Mouse (Mus musculus): ENCODE data around the gene Clca4a. TPM values are rescaled to one million over a fixed set of nuclear protein-coding genes. Genes with fewer than 3 reads are reported as not detected.

The Clca4a gene
- polyA plus RNA-seq (2015; fragmentation: Nextera tagmentation; extraction: Ambion mirVana): not detected in 2 replicates

- H3K27ac ChIP-seq: no peak within 1 kb of the TSS
- H3K4me1 ChIP-seq (replicated peaks): no peaks in the 10 kb centered on the region
- no peak within 1 kb of the TSS for H3K4me2 ChIP-seq
- H3K4me3 ChIP-seq: no peak within 1 kb of the TSS
- H3K36me3 ChIP-seq: no peaks in the 10 kb centered on the region
- H3K9me3 ChIP-seq: no peaks in the 10 kb centered on the region
- no peaks in the 10 kb centered on the region for H3K27me3 ChIP-seq
- no peak for ATAC-seq (ENCODE audit: low FRiP score)
- no peak within 1 kb of the TSS for H3K9ac ChIP-seq
These were observed at the start of gene Clca4a for GRCm38 (mm10) chr3:144974945-144975344. Gene Clca4a (minus strand): TSS chr3:144975045.

GRCm38 (mm10) chr3:145017807-145018206 is 43.0 kb upstream of the Clca4a start:
- Histone ChIP-seq H3K4me3 (no peak overlapping the region), H3K36me3 (no peaks in the 10 kb centered on the region), H3K4me1 (replicated peaks) (no peaks in the 10 kb centered on the region), H3K9ac (no peak overlapping the region), H3K27me3 (no peaks in the 10 kb centered on the region), H3K9me3 (no peaks in the 10 kb centered on the region), H3K4me2 (no peak overlapping the region), H3K27ac (no peak overlapping the region)
- WGBS: 49% methylated on average over 3 of the region's 3 CpGs
- ATAC-seq (ENCODE audit: low FRiP score): no peak

- no peak overlapping the region for H3K4me3 ChIP-seq
- no peak for ATAC-seq (ENCODE audit: low FRiP score)
- H3K27ac ChIP-seq: no peak overlapping the region
- no peaks in the 10 kb centered on the region for H3K36me3 ChIP-seq
- no peak overlapping the region for H3K4me2 ChIP-seq
- H3K9me3 ChIP-seq: no peaks in the 10 kb centered on the region
- H3K9ac ChIP-seq: no peak overlapping the region
- WGBS: 36% methylated on average over 5 of the region's 5 CpGs
- H3K27me3 ChIP-seq: no peaks in the 10 kb centered on the region
- H3K4me1 ChIP-seq (replicated peaks): no peaks in the 10 kb centered on the region
These were observed 29.6 kb upstream of the Clca4a start for GRCm38 (mm10) chr3:145004422-145004821.

- no peaks in the 10 kb centered on the region for H3K9me3 ChIP-seq
- H3K4me2 ChIP-seq: no peak overlapping the region
- no peak overlapping the region for H3K4me3 ChIP-seq
- ATAC-seq (ENCODE audit: low FRiP score): no peak
- H3K4me1 ChIP-seq (replicated peaks): no peaks in the 10 kb centered on the region
- no peak overlapping the region for H3K27ac ChIP-seq
- H3K27me3 ChIP-seq: no peaks in the 10 kb centered on the region
- 81% methylated on average over 1 of the region's 1 CpGs for WGBS
- no peak overlapping the region for H3K9ac ChIP-seq
- H3K36me3 ChIP-seq: no peaks in the 10 kb centered on the region
These were observed 26.1 kb upstream of the Clca4a start for GRCm38 (mm10) chr3:145000912-145001311.

GRCm38 (mm10) chr3:144993055-144993454 is 18.2 kb upstream of the Clca4a start:
- Histone ChIP-seq H3K27ac (no peak overlapping the region), H3K27me3 (no peaks in the 10 kb centered on the region), H3K9me3 (no peaks in the 10 kb centered on the region), H3K9ac (no peak overlapping the region), H3K4me3 (no peak overlapping the region), H3K36me3 (no peaks in the 10 kb centered on the region), H3K4me1 (replicated peaks) (no peaks in the 10 kb centered on the region), H3K4me2 (no peak overlapping the region)
- 90% methylated on average over 5 of the region's 5 CpGs for WGBS
- ATAC-seq (ENCODE audit: low FRiP score): no peak

- Histone ChIP-seq H3K4me1 (replicated peaks) (no peaks in the 10 kb centered on the region), H3K27ac (no peak overlapping the region), H3K4me3 (no peak overlapping the region), H3K36me3 (no peaks in the 10 kb centered on the region), H3K4me2 (no peak overlapping the region), H3K9me3 (no peaks in the 10 kb centered on the region), H3K27me3 (no peaks in the 10 kb centered on the region), H3K9ac (no peak overlapping the region)
- ATAC-seq (ENCODE audit: low FRiP score): no peak
These were observed 17.8 kb upstream of the Clca4a start for GRCm38 (mm10) chr3:144992618-144993017.

GRCm38 (mm10) chr3:144985890-144986289 is 11.0 kb upstream of the Clca4a start:
- no peak for ATAC-seq (ENCODE audit: low FRiP score)
- Histone ChIP-seq H3K9me3 (no peaks in the 10 kb centered on the region), H3K27ac (no peak overlapping the region), H3K9ac (no peak overlapping the region), H3K4me2 (no peak overlapping the region), H3K27me3 (no peaks in the 10 kb centered on the region), H3K4me1 (replicated peaks) (no peaks in the 10 kb centered on the region), H3K4me3 (no peak overlapping the region), H3K36me3 (no peaks in the 10 kb centered on the region)
- 84% methylated on average over 5 of the region's 5 CpGs for WGBS

- Histone ChIP-seq H3K9me3 (no peaks in the 10 kb centered on the region), H3K9ac (no peak overlapping the region), H3K27me3 (no peaks in the 10 kb centered on the region), H3K4me2 (no peak overlapping the region), H3K36me3 (no peaks in the 10 kb centered on the region), H3K4me1 (replicated peaks) (no peaks in the 10 kb centered on the region), H3K4me3 (no peak overlapping the region), H3K27ac (no peak overlapping the region)
- whole genome bisulfite sequencing: 90% methylated on average over 6 of the region's 6 CpGs
- no peak for ATAC-seq (ENCODE audit: low FRiP score)
These were observed 5.7 kb upstream of the Clca4a start for GRCm38 (mm10) chr3:144980551-144980950.

GRCm38 (mm10) chr3:144977631-144978030 is 2.8 kb upstream of the Clca4a start:
- Histone ChIP-seq H3K4me1 (replicated peaks) (no peaks in the 10 kb centered on the region), H3K9ac (no peak overlapping the region), H3K27ac (no peak overlapping the region), H3K36me3 (no peaks in the 10 kb centered on the region), H3K9me3 (no peaks in the 10 kb centered on the region), H3K27me3 (no peaks in the 10 kb centered on the region), H3K4me2 (no peak overlapping the region), H3K4me3 (no peak overlapping the region)
- 14% methylated on average over 4 of the region's 4 CpGs for WGBS
- ATAC-seq (ENCODE audit: low FRiP score): no peak

- Histone ChIP-seq H3K36me3 (no peaks in the 10 kb centered on the region), H3K4me3 (no peak overlapping the region), H3K27ac (no peak overlapping the region), H3K4me1 (replicated peaks) (no peaks in the 10 kb centered on the region), H3K4me2 (no peak overlapping the region), H3K9me3 (no peaks in the 10 kb centered on the region), H3K9ac (no peak overlapping the region), H3K27me3 (no peaks in the 10 kb centered on the region)
- WGBS: 65% methylated on average over 1 of the region's 1 CpGs
- no peak for ATAC-seq (ENCODE audit: low FRiP score)
These were observed 1.2 kb upstream of the Clca4a start for GRCm38 (mm10) chr3:144976091-144976490.

GRCm38 (mm10) chr3:144971553-144972270 is 3.1 kb downstream of the Clca4a start:
- Histone ChIP-seq H3K4me3 (no peak overlapping the region), H3K9ac (no peak overlapping the region), H3K27ac (no peak overlapping the region), H3K36me3 (no peaks in the 10 kb centered on the region), H3K4me2 (no peak overlapping the region), H3K27me3 (no peaks in the 10 kb centered on the region), H3K9me3 (no peaks in the 10 kb centered on the region), H3K4me1 (replicated peaks) (no peaks in the 10 kb centered on the region)
- no peak for ATAC-seq (ENCODE audit: low FRiP score)
- WGBS: 78% methylated on average over 9 of the region's 9 CpGs

GRCm38 (mm10) chr3:144969755-144970154 is 5.1 kb downstream of the Clca4a start:
- H3K27me3 ChIP-seq: no peaks in the 10 kb centered on the region
- H3K9ac ChIP-seq: no peak overlapping the region
- H3K4me3 ChIP-seq: no peak overlapping the region
- no peak overlapping the region for H3K27ac ChIP-seq
- no peaks in the 10 kb centered on the region for H3K36me3 ChIP-seq
- no peak overlapping the region for H3K4me2 ChIP-seq
- H3K9me3 ChIP-seq: no peaks in the 10 kb centered on the region
- WGBS: 79% methylated on average over 1 of the region's 1 CpGs
- no peaks in the 10 kb centered on the region for H3K4me1 ChIP-seq (replicated peaks)
- no peak for ATAC-seq (ENCODE audit: low FRiP score)

- WGBS: 74% methylated on average over 4 of the region's 4 CpGs
- Histone ChIP-seq H3K36me3 (no peaks in the 10 kb centered on the region), H3K4me1 (replicated peaks) (no peaks in the 10 kb centered on the region), H3K27ac (no peak overlapping the region), H3K4me3 (no peak overlapping the region), H3K27me3 (no peaks in the 10 kb centered on the region), H3K4me2 (no peak overlapping the region), H3K9ac (no peak overlapping the region), H3K9me3 (no peaks in the 10 kb centered on the region)
- ATAC-seq (ENCODE audit: low FRiP score): no peak
These were observed 8.8 kb downstream of the Clca4a start for GRCm38 (mm10) chr3:144966074-144966473.

Measured in hindbrain, embryonic 13.5 days (tissue).